Mouse (Mus musculus) C2C12 (cell line): ENCODE data around the gene Otop2. TPM values are rescaled to one million over a fixed set of nuclear protein-coding genes. Genes with fewer than 3 reads are reported as not detected.

ENCODE experiments used
- H3K27me3 ChIP-seq: one replicate; pipeline ENCODE4 v1.6.1; 2011; ENCODE audit not compliant: control insufficient read depth, insufficient read depth, insufficient read length
- H3K36me3 ChIP-seq: one replicate; pipeline ENCODE4 v1.6.1; 2011; ENCODE audit not compliant: control insufficient read depth, insufficient read depth
- H3K4me3 ChIP-seq: one replicate; pipeline ENCODE4 v1.5.1; 2011; ENCODE audit warnings: mild to moderate bottlenecking, control low read depth; ENCODE audit not compliant: poor library complexity, insufficient read depth, severe bottlenecking
- H3K79me2 ChIP-seq: one replicate; pipeline ENCODE4 v1.6.1; 2011; ENCODE audit not compliant: control insufficient read depth, insufficient read depth
- H3K79me3 ChIP-seq: one replicate; pipeline ENCODE4 v1.6.1; 2011; ENCODE audit warnings: low read depth, control low read depth
- H3ac ChIP-seq: one replicate; pipeline ENCODE3; 2011; ENCODE audit warnings: low read depth; ENCODE audit not compliant: control insufficient read depth, insufficient read length
- CEBPB ChIP-seq: IDR thresholded peaks from one replicate; pipeline ENCODE4 v1.6.1; 2011; ENCODE audit warnings: low read depth, mild to moderate bottlenecking, control low read depth, moderate library complexity
- CTCF ChIP-seq: IDR thresholded peaks from one replicate; pipeline ENCODE4 v1.5.1; 2011; ENCODE audit not compliant: control insufficient read depth, insufficient read depth, insufficient read length
- FOSL1 ChIP-seq: IDR thresholded peaks from one replicate; pipeline ENCODE4 v1.8.0; 2011; ENCODE audit warnings: mild to moderate bottlenecking, low read length; ENCODE audit not compliant: poor library complexity, insufficient read depth, severe bottlenecking
- MAX ChIP-seq: IDR thresholded peaks from one replicate; pipeline ENCODE4 v1.6.1; 2011; ENCODE audit warnings: mild to moderate bottlenecking, control low read depth
- MYOD1 ChIP-seq: IDR thresholded peaks from one replicate; pipeline ENCODE4 v1.6.1; 2011; ENCODE audit warnings: low read depth; ENCODE audit not compliant: control insufficient read depth, insufficient read length
- MYOG ChIP-seq: IDR thresholded peaks from one replicate; pipeline ENCODE4 v1.6.1; 2011; ENCODE audit not compliant: control insufficient read depth, insufficient read length; ENCODE audit errors: extremely low read depth
- USF1 ChIP-seq: IDR thresholded peaks from one replicate; pipeline ENCODE4 v1.6.1; 2011; ENCODE audit warnings: low read depth, mild to moderate bottlenecking, control low read depth, moderate library complexity
- polyA plus RNA-seq: library from polyadenylated mRNA; unstranded; fragments of >200 nt; fragmentation: generic; extraction: Trizol; gene quantifications from one replicate; pipeline ENCODE4 v1.2.1, GENCODE M21; 2012; ENCODE audit warnings: missing spikeins

Otop2 gene
- polyA plus RNA-seq, 1 experiment, result not detected

DNA sequence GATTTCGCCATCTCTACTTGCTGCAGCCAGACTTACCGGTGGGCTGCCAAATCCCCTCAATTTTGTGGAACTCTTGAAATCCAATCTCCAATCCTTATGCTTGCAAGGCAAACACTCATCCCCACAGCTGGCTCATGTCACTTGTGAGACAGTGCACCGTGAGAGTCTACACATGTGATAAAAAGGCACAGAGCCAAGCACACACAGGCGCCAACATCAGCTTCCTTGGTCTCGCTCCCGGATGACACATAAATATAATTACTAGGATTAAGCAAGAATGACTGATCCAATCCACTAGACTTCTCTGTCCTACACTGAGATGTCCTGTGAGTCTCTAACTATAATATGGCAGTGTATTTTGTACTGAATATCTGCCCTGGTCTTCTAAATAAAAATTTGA is 16.0 kb upstream of the Otop2 start:
- no peaks in the 10 kb centered on the region for H3K79me2 ChIP-seq
- H3K4me3 ChIP-seq, result no peak overlapping the region
- H3K27me3 ChIP-seq, result no peaks in the 10 kb centered on the region
- TF ChIP-seq MYOD1 (peak; percentile 77), MAX (peak; percentile 61), CTCF (no peak), FOSL1 (peak; percentile 38), MYOG (no peak), CEBPB (peak; percentile 95), USF1 (peak; percentile 26)
- H3ac ChIP-seq, result no peak overlapping the region
- no peaks in the 10 kb centered on the region for H3K79me3 ChIP-seq
- H3K36me3 ChIP-seq, result no peaks in the 10 kb centered on the region

DNA sequence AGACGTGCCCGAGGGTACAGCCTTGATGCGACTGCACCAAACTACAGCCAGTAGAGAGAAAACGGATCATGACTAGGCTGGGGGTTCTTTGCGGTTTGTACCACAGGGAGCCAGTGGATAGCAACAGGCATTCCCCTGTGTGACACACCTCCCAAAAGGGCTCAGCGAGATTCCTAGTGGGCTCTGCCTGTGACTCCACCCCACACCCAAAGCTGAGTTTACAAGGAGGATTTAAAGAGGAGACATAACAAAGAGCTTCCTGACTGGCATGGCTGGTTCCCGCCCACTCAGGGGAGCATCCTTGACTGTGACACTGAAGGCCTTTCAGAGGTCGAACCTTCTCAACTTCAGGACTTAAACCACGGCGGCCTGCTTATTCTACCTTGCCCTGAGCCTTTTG is 15.5 kb upstream of the Otop2 start:
- no peak overlapping the region for H3K4me3 ChIP-seq
- H3K79me2 ChIP-seq, result no peaks in the 10 kb centered on the region
- H3ac ChIP-seq, result no peak overlapping the region
- TF ChIP-seq USF1 (no peak), CTCF (no peak), MYOD1 (no peak), CEBPB (no peak), MAX (peak; percentile 60), MYOG (no peak)
- H3K27me3 ChIP-seq, result no peaks in the 10 kb centered on the region
- H3K36me3 ChIP-seq, result no peaks in the 10 kb centered on the region
- H3K79me3 ChIP-seq, result no peaks in the 10 kb centered on the region

DNA sequence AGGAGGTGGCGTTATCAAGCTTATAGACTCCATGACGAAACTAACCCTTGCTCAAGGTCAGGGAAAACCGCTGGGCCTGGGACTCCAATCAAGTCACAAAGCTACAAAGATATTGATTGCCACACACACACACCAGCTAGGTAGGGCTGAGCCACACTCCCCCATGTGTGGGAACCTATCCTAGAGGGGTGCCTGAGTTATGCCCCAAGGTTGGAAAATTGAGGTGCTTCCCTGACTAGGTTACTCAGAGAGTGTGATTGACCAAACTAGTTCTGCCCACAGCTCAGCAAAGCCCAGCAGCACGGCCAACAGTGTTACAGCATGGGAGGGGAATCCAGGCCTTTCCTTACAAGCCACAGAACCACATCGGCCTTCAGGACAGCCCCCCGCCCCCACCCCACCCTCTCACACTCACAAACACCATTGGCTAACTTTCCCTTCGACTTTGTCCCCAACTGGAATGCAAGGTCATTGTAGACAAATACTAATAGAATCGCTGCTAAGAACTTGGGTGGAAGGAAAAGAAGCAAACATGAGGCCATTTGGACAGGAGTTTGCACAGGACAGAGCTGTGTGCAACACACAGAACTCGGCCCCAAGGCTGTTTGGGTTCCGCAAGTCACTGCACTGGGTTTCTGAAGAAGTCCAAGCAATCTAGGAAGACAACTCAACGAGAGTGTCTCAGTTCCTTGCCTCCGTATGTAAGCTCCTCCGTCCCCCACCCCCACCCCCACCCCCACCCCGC is 14.2 kb upstream of the Otop2 start:
- Histone ChIP-seq H3ac (no peak overlapping the region), H3K4me3 (no peak overlapping the region), H3K79me3 (no peaks in the 10 kb centered on the region), H3K79me2 (no peaks in the 10 kb centered on the region), H3K27me3 (no peaks in the 10 kb centered on the region), H3K36me3 (no peaks in the 10 kb centered on the region)
- TF ChIP-seq CEBPB (no peak), MYOG (no peak), CTCF (no peak), USF1 (no peak), FOSL1 (no peak)

DNA sequence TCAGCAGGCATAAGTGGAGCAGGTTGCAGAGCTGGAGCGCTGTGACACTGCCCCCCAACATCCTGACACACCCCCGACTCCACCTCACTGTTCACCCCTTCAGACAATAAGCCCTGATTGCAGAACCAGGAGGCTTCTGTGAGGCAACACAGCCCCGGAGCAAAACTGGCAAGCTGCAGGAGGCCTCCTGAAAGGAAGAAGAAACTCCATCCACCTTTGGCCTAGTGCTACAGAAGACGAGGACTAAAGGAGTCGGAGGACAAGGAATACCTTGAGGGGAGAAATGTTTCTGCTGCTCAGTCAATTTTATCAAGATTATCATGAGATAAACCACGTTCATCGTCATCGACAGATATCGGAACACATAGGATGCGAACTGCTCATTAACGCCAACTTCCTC is 11.0 kb upstream of the Otop2 start:
- H3ac ChIP-seq, result no peak overlapping the region
- no peaks in the 10 kb centered on the region for H3K27me3 ChIP-seq
- H3K79me2 ChIP-seq, result no peaks in the 10 kb centered on the region
- H3K36me3 ChIP-seq, result no peaks in the 10 kb centered on the region
- H3K79me3 ChIP-seq, result no peaks in the 10 kb centered on the region
- TF ChIP-seq MYOG (no peak), MYOD1 (no peak), CEBPB (no peak), USF1 (no peak), FOSL1 (no peak), MAX (no peak), CTCF (no peak)
- H3K4me3 ChIP-seq, result no peak overlapping the region

DNA sequence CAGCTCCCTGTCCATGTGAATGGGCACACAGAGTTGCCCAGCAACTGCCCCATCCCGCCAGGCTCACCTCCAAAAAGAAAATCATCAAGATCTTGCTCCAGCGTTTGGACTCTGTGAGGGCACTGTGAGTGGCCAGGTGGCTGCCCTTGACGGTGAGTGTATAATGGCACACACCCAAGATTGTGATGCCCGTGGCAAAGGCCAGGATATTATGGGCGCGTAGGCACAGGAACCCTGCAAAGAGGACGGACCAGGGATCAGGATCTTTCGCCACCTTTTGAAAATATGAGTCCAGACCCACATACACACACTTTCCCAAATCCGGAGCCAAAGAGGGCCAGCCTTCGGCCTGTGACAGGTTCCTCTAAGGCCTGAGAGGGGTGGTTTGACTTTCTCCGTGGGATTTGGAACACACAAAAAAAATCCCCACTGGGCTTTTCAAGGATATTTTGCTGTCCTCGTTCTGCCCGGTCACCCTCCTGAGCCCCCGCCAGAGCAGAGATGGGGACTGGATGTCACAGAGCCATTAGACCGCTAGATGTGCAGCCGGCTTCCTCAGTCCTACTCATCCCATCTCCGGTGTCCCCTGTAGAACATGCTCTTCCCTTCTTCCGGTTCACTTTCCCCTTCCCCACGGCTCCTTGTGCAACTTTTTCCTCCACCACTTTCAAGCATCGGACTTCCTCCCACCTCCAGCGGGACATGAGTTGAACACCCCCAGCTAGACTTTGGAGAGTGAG is 10.3 kb upstream of the Otop2 start:
- Histone ChIP-seq H3K27me3 (no peaks in the 10 kb centered on the region), H3ac (no peak overlapping the region), H3K79me3 (no peaks in the 10 kb centered on the region), H3K36me3 (no peaks in the 10 kb centered on the region), H3K4me3 (no peak overlapping the region), H3K79me2 (no peaks in the 10 kb centered on the region)
- TF ChIP-seq CTCF (no peak), MYOG (no peak), MYOD1 (no peak), CEBPB (no peak), FOSL1 (no peak), USF1 (no peak), MAX (no peak)
